15 mouse cellular contexts compared by ENCODE assay signal in genomic region chr14:24534865-24535545, GRCm38 (mm10). TPM values are rescaled to one million over a fixed set of nuclear protein-coding genes. Genes with fewer than 3 reads are reported as not detected.
DNase-seq lines count a peak whose midpoint lies in the region; ATAC-seq lines count a peak whose summit lies in the region.
"Had no signal": no experiment of that assay in that cellular context is flagged by ENCODE, and none has a peak within 500 bp of the region (broad histone marks: within the 10 kb centered on the region; RNA-seq: fewer than 3 reads in every experiment).

No protein-coding gene starts in this region.

- no peak overlapping the region for H3K4me2 ChIP-seq in forebrain, embryonic 16.5 days (ENCODE audit: low read length)
- no peak overlapping the region for H3K4me2 ChIP-seq in midbrain, embryonic 16.5 days (ENCODE audit: low read length)
- no peak overlapping the region for H3K4me2 ChIP-seq in liver, embryonic 12.5 days
- H3K4me2 ChIP-seq: stomach, embryonic 15.5 days had no signal

- DNase-seq in cerebellum, postnatal 14 days, result peak; percentile 38 to 54
- DNase-seq in cerebellum, adult 11 months, result no peak
- DNase-seq in 3T3-L1 (ENCODE audit: low read depth, low spot score), result peak; percentile 32
- no peak for DNase-seq in right cerebral cortex, postnatal 36 days (ENCODE audit: low spot score in 2 of 2)
- DNase-seq: B cell, adult 2 months; cerebellum, postnatal 36 days; heart, adult 2 months; lung, adult 2 months had no signal

- peak; percentile 54 for ATAC-seq in forebrain, embryonic 16.5 days
- ATAC-seq in midbrain, embryonic 16.5 days, result peak; percentile 52
- no peak for ATAC-seq in liver, embryonic 12.5 days
- ATAC-seq in erythroid progenitor cell, adult 5-6 weeks (replicated peaks; ENCODE audit: low FRiP score, poor library complexity, severe bottlenecking), result no peak
- ATAC-seq: Patski had no signal

- H3K27ac ChIP-seq in forebrain, embryonic 16.5 days (ENCODE audit: low read length), result peak overlapping the region; percentile 48
- H3K27ac ChIP-seq in midbrain, embryonic 16.5 days (ENCODE audit: low read length), result peak overlapping the region; percentile 70
- H3K27ac ChIP-seq in liver, embryonic 12.5 days, result no peak overlapping the region
- H3K27ac ChIP-seq: heart, adult 2 months; stomach, embryonic 15.5 days had no signal

- H3K9ac ChIP-seq in forebrain, embryonic 16.5 days (replicated peaks; ENCODE audit: low read depth, low read length), result no peak overlapping the region
- no peak overlapping the region for H3K9ac ChIP-seq in midbrain, embryonic 16.5 days (ENCODE audit: low read depth, low read length)
- no peak overlapping the region for H3K9ac ChIP-seq in liver, embryonic 12.5 days
- H3K9ac ChIP-seq: stomach, embryonic 15.5 days had no signal

- peaks cover 4% of the 10 kb centered on the region; the same call in 1 of the 2 replicates for H3K9me3 ChIP-seq in forebrain, embryonic 16.5 days (ENCODE audit: control insufficient read depth, low read length)
- 0 out of 2 replicates have a peak, but pooled peaks cover 5% of the 10 kb centered on the region for H3K9me3 ChIP-seq in midbrain, embryonic 16.5 days (replicated peaks; ENCODE audit: control insufficient read depth, low read length, poor library complexity, severe bottlenecking)
- no peaks in the 10 kb centered on the region for H3K9me3 ChIP-seq in liver, embryonic 12.5 days (replicated peaks)
- H3K9me3 ChIP-seq: stomach, embryonic 15.5 days had no signal

- no peaks in the 10 kb centered on the region for H3K36me3 ChIP-seq in forebrain, embryonic 16.5 days (ENCODE audit: control insufficient read depth, insufficient read depth)
- H3K36me3 ChIP-seq in midbrain, embryonic 16.5 days (ENCODE audit: control insufficient read depth, insufficient read depth, low read length), result no peaks in the 10 kb centered on the region
- no peaks in the 10 kb centered on the region for H3K36me3 ChIP-seq in liver, embryonic 12.5 days
- H3K36me3 ChIP-seq: stomach, embryonic 15.5 days had no signal

- H3K4me1 ChIP-seq in forebrain, embryonic 16.5 days (replicated peaks; ENCODE audit: control insufficient read depth, insufficient read depth, low read length), result peaks cover 37% of the 10 kb centered on the region
- H3K4me1 ChIP-seq in midbrain, embryonic 16.5 days (ENCODE audit: control insufficient read depth, insufficient read depth, low read length), result peaks cover 28% of the 10 kb centered on the region
- 0 out of 2 replicates have a peak, but pooled peaks cover 4% of the 10 kb centered on the region for H3K4me1 ChIP-seq in liver, embryonic 12.5 days
- H3K4me1 ChIP-seq: megakaryocyte, embryonic 14.5 days had no signal

- no peak overlapping the region for H3K4me3 ChIP-seq in forebrain, embryonic 16.5 days (replicated peaks; ENCODE audit: low read length)
- no peak overlapping the region for H3K4me3 ChIP-seq in midbrain, embryonic 16.5 days (ENCODE audit: low read depth, low read length)
- H3K4me3 ChIP-seq in liver, embryonic 12.5 days, result no peak overlapping the region
- H3K4me3 ChIP-seq: heart, adult 2 months; megakaryocyte, embryonic 14.5 days; stomach, embryonic 15.5 days had no signal

- no peaks in the 10 kb centered on the region for H3K27me3 ChIP-seq in forebrain, embryonic 16.5 days (replicated peaks; ENCODE audit: control insufficient read depth, insufficient read depth, low read length)
- H3K27me3 ChIP-seq in midbrain, embryonic 16.5 days (ENCODE audit: control insufficient read depth, insufficient read depth, low read depth, low read length), result no peaks in the 10 kb centered on the region
- no peaks in the 10 kb centered on the region for H3K27me3 ChIP-seq in liver, embryonic 12.5 days (replicated peaks)
- H3K27me3 ChIP-seq: stomach, embryonic 15.5 days had no signal

- WGBS in forebrain, embryonic 16.5 days, result 24% methylated on average over 9 of the region's 9 CpGs
- 23% methylated on average over 9 of the region's 9 CpGs for WGBS in midbrain, embryonic 16.5 days
- 75% methylated on average over 9 of the region's 9 CpGs for WGBS in liver, embryonic 12.5 days (ENCODE audit: insufficient replicate concordance)

RNA-seq across cellular contexts. Expression of gene Rps24, which starts 48.1 kb away (rescaled TPM):
- polyA plus RNA-seq in forebrain, embryonic 16.5 days (2015; fragmentation: Nextera tagmentation; extraction: Ambion mirVana), result 482 and 530 TPM in 2 replicates
- 498 and 513 TPM in 2 replicates for polyA plus RNA-seq in midbrain, embryonic 16.5 days (2015; fragmentation: Nextera tagmentation; extraction: Ambion mirVana)
- 1,045 and 1,076 TPM in 2 replicates for polyA plus RNA-seq in liver, embryonic 12.5 days (2016; fragmentation: Nextera tagmentation; extraction: Ambion mirVana)
- total RNA-seq in erythroid progenitor cell, adult 5-6 weeks (2015; ENCODE audit: low replicate concordance), result 1,164 and 1,524 TPM in 2 replicates
- total RNA-seq in erythroid progenitor cell, adult 5-6 weeks (2017; ENCODE audit: low replicate concordance), result 700 and 940 TPM in 2 replicates

RNA-seq across cellular contexts. Expression of gene Polr3a, which starts 48.1 kb away (rescaled TPM):
- polyA plus RNA-seq in forebrain, embryonic 16.5 days (2015; fragmentation: Nextera tagmentation; extraction: Ambion mirVana), result 20.8 and 23.8 TPM in 2 replicates
- polyA plus RNA-seq in midbrain, embryonic 16.5 days (2015; fragmentation: Nextera tagmentation; extraction: Ambion mirVana), result 17.9 and 18.9 TPM in 2 replicates
- polyA plus RNA-seq in liver, embryonic 12.5 days (2016; fragmentation: Nextera tagmentation; extraction: Ambion mirVana), result 10.8 and 14.0 TPM in 2 replicates
- total RNA-seq in erythroid progenitor cell, adult 5-6 weeks (2015; ENCODE audit: low replicate concordance), result 6.5 and 34.8 TPM in 2 replicates
- 3.7 and 8.2 TPM in 2 replicates for total RNA-seq in erythroid progenitor cell, adult 5-6 weeks (2017; ENCODE audit: low replicate concordance)

Comparison
In these comparisons a context has a peak if more than half of its experiments do, and no peak if none do; other contexts are left out.
1. DNase-seq: peak in cerebellum, postnatal 14 days (2 of 2) and 3T3-L1 (single experiment); none in cerebellum, adult 11 months (single experiment) and right cerebral cortex, postnatal 36 days (0 of 2).
2. ATAC-seq: peak in forebrain, embryonic 16.5 days (single experiment) and midbrain, embryonic 16.5 days (single experiment); none in liver, embryonic 12.5 days (single experiment) and erythroid progenitor cell, adult 5-6 weeks (single experiment).